Mouse (Mus musculus) CH12.LX (cell line): ENCODE measurements around the gene Tmem115.

Experiments used
- CTCF ChIP-seq, 2 experiments: IDR thresholded peaks in 1 of 2; conservative IDR thresholded peaks in 1 of 2; 2 replicates each; pipeline ENCODE4 v1.5.1; 2011 to 2012; ENCODE audit warnings: low read depth in 2 of 2, low read length in 2 of 2, improper control_type of control experiment in 1 of 2, inconsistent platforms in 1 of 2, mild to moderate bottlenecking in 1 of 2, moderate library complexity in 1 of 2
- JUND ChIP-seq: conservative IDR thresholded peaks from 2 replicates; pipeline ENCODE4 v1.6.1; 2011; ENCODE audit warnings: low read depth, low read length, improper control_type of control experiment
- KAT2A ChIP-seq: IDR thresholded peaks from 2 replicates; pipeline ENCODE4 v1.6.1; 2012; ENCODE audit warnings: low read length, improper control_type of control experiment, inconsistent platforms; ENCODE audit not compliant: insufficient replicate concordance
- MXI1 ChIP-seq: IDR thresholded peaks from 2 replicates; pipeline ENCODE4 v1.6.1; 2011; ENCODE audit warnings: mild to moderate bottlenecking, low read depth, low read length, improper control_type of control experiment
- POLR2A ChIP-seq: IDR thresholded peaks from 2 replicates; pipeline ENCODE4 v1.6.1; 2011; ENCODE audit warnings: low read depth, mild to moderate bottlenecking, improper control_type of control experiment, low read length
- RAD21 ChIP-seq: IDR thresholded peaks from 2 replicates; pipeline ENCODE4 v1.6.1; 2011; ENCODE audit warnings: low read depth, mild to moderate bottlenecking, low read length, improper control_type of control experiment, moderate library complexity

DNA sequence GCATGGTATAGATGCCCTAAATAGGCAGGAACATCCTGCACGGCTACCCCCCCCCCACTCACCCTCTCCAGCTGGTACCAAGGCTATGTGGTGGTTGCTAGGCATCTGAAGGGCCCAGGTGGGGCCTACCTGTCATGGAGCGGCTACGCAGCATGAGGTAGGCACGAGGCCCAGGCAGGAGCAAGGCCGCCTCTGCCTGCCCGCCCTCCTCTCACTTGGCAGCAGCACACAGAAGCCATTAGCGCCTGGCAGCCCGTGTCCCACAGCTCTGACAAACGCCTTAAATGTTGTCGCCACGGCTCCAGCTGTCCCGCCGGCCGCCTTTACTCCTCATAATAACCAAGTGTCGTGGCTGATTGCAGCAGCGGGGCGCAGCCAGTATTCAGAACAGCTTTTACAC, 49.4 kb upstream of the Tmem115 start:
- no peak for TF ChIP-seq KAT2A
- no peak for TF ChIP-seq JUND
- no peak for TF ChIP-seq POLR2A
- no peak for TF ChIP-seq RAD21
- TF ChIP-seq MXI1: no peak
- no peak for TF ChIP-seq CTCF (conservative IDR thresholded peaks at IDR 0.05 in 1 of 2, IDR thresholded peaks at IDR 0.05 in 1 of 2; ENCODE audit: low read depth in 2 of 2, low read length in 2 of 2)
